ENCODE assay signal across 10 mouse cellular contexts in genomic region chr16:38132210-38132609, GRCm38 (mm10). TPM values are rescaled to one million over a fixed set of nuclear protein-coding genes. Genes with fewer than 3 reads are reported as not detected.
DNase-seq lines count a peak whose midpoint lies in the region; ATAC-seq and TF ChIP-seq lines count a peak whose summit lies in the region.
"Had no signal": no experiment of that assay in that cellular context is flagged by ENCODE, and none has a peak within 500 bp of the region (broad histone marks: within the 10 kb centered on the region; RNA-seq: fewer than 3 reads in every experiment).

No protein-coding gene starts in this region.

- WGBS in heart, postnatal 0 days = 50% methylated on average over 7 of the region's 7 CpGs
- WGBS in lung, embryonic 15.5 days = 65% methylated on average over 7 of the region's 7 CpGs

- intact Hi-C loops in heart, postnatal 25 days (cut with DNase I) = no loop called here

- peak overlapping the region; percentile 82 for H3K27ac ChIP-seq in heart, postnatal 0 days (ENCODE audit: low read depth)
- peak overlapping the region; percentile 6; the same call in 1 of the 2 replicates for H3K27ac ChIP-seq in lung, embryonic 15.5 days

- H3K9me3 ChIP-seq in heart, postnatal 0 days (replicated peaks; ENCODE audit: control insufficient read depth, low read length) = no peaks in the 10 kb centered on the region
- H3K9me3 ChIP-seq in lung, embryonic 15.5 days = no peaks in the 10 kb centered on the region

- no peak overlapping the region; the same call in 1 of the 2 replicates for H3K9ac ChIP-seq in heart, postnatal 0 days (replicated peaks; ENCODE audit: low read depth, low read length)
- H3K9ac ChIP-seq in lung, embryonic 15.5 days = no peak overlapping the region

- H3K4me2 ChIP-seq in heart, postnatal 0 days (ENCODE audit: low read depth, low read length) = peak overlapping the region; percentile 38
- H3K4me2 ChIP-seq in lung, embryonic 15.5 days = peak overlapping the region; percentile 24; the same call in 1 of the 2 replicates

- ATAC-seq in heart, postnatal 0 days (ENCODE audit: insufficient read depth, low read depth) = peak; percentile 55; the same call in 1 of the 2 replicates
- no peak for ATAC-seq in lung, embryonic 15.5 days (ENCODE audit: borderline replicate concordance, extremely low read depth, low FRiP score, low TSS enrichment)
- ATAC-seq in megakaryocyte, adult 5-6 weeks (ENCODE audit: poor library complexity, severe bottlenecking) = peak; percentile 58

- TF ChIP-seq EP300 in heart, postnatal 0 days (IDR thresholded peaks at IDR 0.05; ENCODE audit: low read depth) = no peak

- peak; percentile 30 for DNase-seq in adrenal gland, adult 2 months
- DNase-seq in adrenal gland, adult 8-10 months = no peak
- DNase-seq in heart, postnatal 0 days (ENCODE audit: low spot score) = no peak
- no peak for DNase-seq in heart, postnatal 25 days (ENCODE audit: low spot score)
- DNase-seq in lung, postnatal 4 days = no peak
- DNase-seq in cerebellum, adult 9-11 months = no peak
- DNase-seq: cerebellum, postnatal 25 days; gastrocnemius, postnatal 36 days had no signal

- H3K4me1 ChIP-seq in heart, postnatal 0 days (ENCODE audit: control insufficient read depth, insufficient read depth) = peaks cover 44% of the 10 kb centered on the region
- H3K4me1 ChIP-seq in lung, embryonic 15.5 days = peaks cover 45% of the 10 kb centered on the region

- H3K27me3 ChIP-seq in heart, postnatal 0 days (ENCODE audit: control insufficient read depth, insufficient read depth, low read length) = no peaks in the 10 kb centered on the region
- H3K27me3 ChIP-seq in lung, embryonic 15.5 days = no peaks in the 10 kb centered on the region

- H3K36me3 ChIP-seq in heart, postnatal 0 days (replicated peaks; ENCODE audit: control insufficient read depth, insufficient read depth, low read length) = no peaks in the 10 kb centered on the region
- H3K36me3 ChIP-seq in lung, embryonic 15.5 days = no peaks in the 10 kb centered on the region

- no peak for TF ChIP-seq CTCF in heart, postnatal 0 days (IDR thresholded peaks at IDR 0.05; ENCODE audit: low read depth)

- H3K4me3 ChIP-seq in heart, postnatal 0 days (ENCODE audit: low read depth, low read length) = peak overlapping the region; percentile 17
- no peak overlapping the region for H3K4me3 ChIP-seq in lung, embryonic 15.5 days

RNA-seq across cellular contexts. Expression of gene Gsk3b, which starts 43.4 kb away (rescaled TPM):
- total RNA-seq in adrenal gland, adult 2 months (2021) = 10 to 100 TPM; 49.2 to 81.7 TPM
- polyA plus RNA-seq in adrenal gland, adult 2 months (2012; rRNA removed) = 16.2 and 21.9 TPM in 2 replicates
- total RNA-seq in adrenal gland, adult 8-10 months (2022) = 10 to 100 TPM; 67.6 to 79.6 (median 72.0) TPM
- total RNA-seq in heart, postnatal 0 days (2014; rRNA removed; ENCODE audit: low replicate concordance) = 37.4 and 40.8 TPM in 2 replicates
- polyA plus RNA-seq in heart, postnatal 0 days (2015; fragmentation: Nextera tagmentation; extraction: Ambion mirVana) = 31.3 and 31.5 TPM in 2 replicates
- total RNA-seq in heart, postnatal 25 days (2021) = 10 to 100 TPM; 52.7 to 55.2 TPM
- polyA plus RNA-seq in lung, embryonic 15.5 days (2015; fragmentation: Nextera tagmentation; extraction: Ambion mirVana) = 51.1 and 52.7 TPM in 2 replicates
- 64.2 and 73.2 TPM in 2 replicates for total RNA-seq in megakaryocyte, adult 5-6 weeks (2015)
- total RNA-seq in megakaryocyte, adult 5-6 weeks (2017) = 34.2 and 34.5 TPM in 2 replicates
